In the genomic region with DNA sequence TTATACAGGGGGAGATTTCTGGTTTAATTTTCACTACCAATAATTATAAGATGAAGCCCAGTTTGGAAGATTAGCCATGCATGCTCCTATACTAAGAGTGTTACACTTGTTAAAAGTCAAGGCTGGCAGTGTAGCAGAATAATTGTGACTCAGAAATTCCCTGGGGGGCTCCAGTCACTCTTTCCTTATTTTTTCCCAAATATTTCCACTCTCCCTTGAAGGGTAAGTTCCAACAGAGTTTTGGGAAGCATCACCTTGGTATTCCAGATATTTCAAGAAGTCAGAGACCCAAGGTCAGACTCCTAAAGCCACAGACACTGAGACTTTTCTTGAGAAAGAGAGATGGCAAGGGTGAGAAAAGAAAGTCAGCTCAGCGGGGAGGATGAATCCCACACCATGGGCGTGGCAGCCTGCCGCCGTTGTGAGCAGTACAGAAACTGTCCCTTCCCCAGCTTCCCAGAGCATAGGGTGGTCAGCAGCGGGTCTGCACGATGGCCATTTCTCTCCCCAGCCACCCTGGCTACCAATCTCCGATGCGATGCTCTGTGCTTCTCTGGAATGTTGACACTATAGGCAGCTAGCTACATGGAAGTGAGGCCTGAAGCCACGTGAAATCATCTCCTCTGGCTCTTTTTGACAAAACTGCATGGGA, we compare ENCODE assay signal across 9 mouse cellular contexts. TPM values are rescaled to one million over a fixed set of nuclear protein-coding genes. Genes with fewer than 3 reads are reported as not detected.
DNase-seq lines count a peak whose midpoint lies in the region; ATAC-seq and TF ChIP-seq lines count a peak whose summit lies in the region.
"Had no signal": no experiment of that assay in that cellular context is flagged by ENCODE, and none has a peak within 500 bp of the region (broad histone marks: within the 10 kb centered on the region; RNA-seq: fewer than 3 reads in every experiment).

No protein-coding gene starts in this region.

- peak overlapping the region; percentile 77 for H3K27ac ChIP-seq in heart, embryonic 10.5 days
- no peak overlapping the region for H3K27ac ChIP-seq in neural tube, embryonic 12.5 days
- no peak overlapping the region for H3K27ac ChIP-seq in hindbrain, postnatal 0 days
- peak overlapping the region; percentile 63; the same call in 1 of the 2 replicates for H3K27ac ChIP-seq in stomach, embryonic 16.5 days (ENCODE audit: low read length)

- H3K36me3 ChIP-seq in heart, embryonic 10.5 days = no peaks in the 10 kb centered on the region
- H3K36me3 ChIP-seq in neural tube, embryonic 12.5 days = no peaks in the 10 kb centered on the region
- no peaks in the 10 kb centered on the region for H3K36me3 ChIP-seq in hindbrain, postnatal 0 days (ENCODE audit: insufficient read depth, low read length)
- no peaks in the 10 kb centered on the region for H3K36me3 ChIP-seq in stomach, embryonic 16.5 days (ENCODE audit: control insufficient read depth, insufficient read depth, low read length)

- no peaks in the 10 kb centered on the region for H3K9me3 ChIP-seq in heart, embryonic 10.5 days
- no peaks in the 10 kb centered on the region for H3K9me3 ChIP-seq in neural tube, embryonic 12.5 days
- H3K9me3 ChIP-seq in hindbrain, postnatal 0 days (ENCODE audit: low read length) = no peaks in the 10 kb centered on the region
- no peaks in the 10 kb centered on the region for H3K9me3 ChIP-seq in stomach, embryonic 16.5 days (replicated peaks; ENCODE audit: control insufficient read depth, low read length)

- WGBS in heart, embryonic 10.5 days = 5% methylated on average over 9 of the region's 9 CpGs
- 27% methylated on average over 9 of the region's 9 CpGs for WGBS in neural tube, embryonic 12.5 days
- 10% methylated on average over 9 of the region's 9 CpGs for WGBS in hindbrain, postnatal 0 days
- 14% methylated on average over 9 of the region's 9 CpGs for WGBS in stomach, embryonic 16.5 days

- H3K4me1 ChIP-seq in heart, embryonic 10.5 days = peaks cover 24% of the 10 kb centered on the region
- H3K4me1 ChIP-seq in neural tube, embryonic 12.5 days = peaks cover 8% of the 10 kb centered on the region; the same call in 1 of the 2 replicates
- no peaks in the 10 kb centered on the region for H3K4me1 ChIP-seq in hindbrain, postnatal 0 days (ENCODE audit: insufficient read depth, low read length)
- H3K4me1 ChIP-seq in stomach, embryonic 16.5 days (ENCODE audit: control insufficient read depth, insufficient read depth, low read length) = peaks cover 13% of the 10 kb centered on the region

- no peak for ATAC-seq in neural tube, embryonic 12.5 days (ENCODE audit: low FRiP score, low read depth)
- no peak for ATAC-seq in hindbrain, postnatal 0 days
- no peak for ATAC-seq in stomach, embryonic 16.5 days (ENCODE audit: insufficient read depth, low FRiP score)
- no peak for ATAC-seq in granulocyte monocyte progenitor cell, adult 5-6 weeks (replicated peaks; ENCODE audit: poor library complexity, severe bottlenecking)
- ATAC-seq: CD4-positive, CD25-positive, alpha-beta regulatory T cell, adult 4 months had no signal

- DNase-seq in heart, embryonic 10.5 days (ENCODE audit: low spot score) = no peak
- no peak for DNase-seq in heart, postnatal 4 days
- DNase-seq in neural tube, embryonic 10.5 days (ENCODE audit: extremely low spot score, low spot score) = no peak
- no peak for DNase-seq in hindbrain, postnatal 0 days (ENCODE audit: low spot score)
- DNase-seq in cerebellum, adult 8-10 months = no peak

- H3K4me3 ChIP-seq in heart, embryonic 10.5 days = peak overlapping the region; percentile 54
- H3K4me3 ChIP-seq in neural tube, embryonic 12.5 days = no peak overlapping the region
- H3K4me3 ChIP-seq in hindbrain, postnatal 0 days (ENCODE audit: low read length) = no peak overlapping the region
- no peak overlapping the region for H3K4me3 ChIP-seq in stomach, embryonic 16.5 days (replicated peaks; ENCODE audit: low read length)

- H3K9ac ChIP-seq in neural tube, embryonic 12.5 days = no peak overlapping the region
- H3K9ac ChIP-seq in hindbrain, postnatal 0 days (replicated peaks; ENCODE audit: low read length) = no peak overlapping the region
- H3K9ac ChIP-seq in stomach, embryonic 16.5 days (ENCODE audit: low read length) = no peak overlapping the region

- H3K4me2 ChIP-seq in neural tube, embryonic 12.5 days (replicated peaks) = 0 out of 2 replicates have a peak overlapping the region, but pooled peaks have one; percentile 36
- peak overlapping the region; percentile 52 for H3K4me2 ChIP-seq in hindbrain, postnatal 0 days (ENCODE audit: low read depth, low read length)
- peak overlapping the region; percentile 52; the same call in 1 of the 2 replicates for H3K4me2 ChIP-seq in stomach, embryonic 16.5 days (ENCODE audit: low read depth, low read length)

- no peaks in the 10 kb centered on the region for H3K27me3 ChIP-seq in heart, embryonic 10.5 days (ENCODE audit: insufficient read depth, poor library complexity, severe bottlenecking)
- no peaks in the 10 kb centered on the region for H3K27me3 ChIP-seq in neural tube, embryonic 12.5 days (replicated peaks)
- H3K27me3 ChIP-seq in hindbrain, postnatal 0 days (ENCODE audit: insufficient read depth, low read length) = no peaks in the 10 kb centered on the region
- H3K27me3 ChIP-seq in stomach, embryonic 16.5 days (ENCODE audit: control insufficient read depth, insufficient read depth, low read length) = no peaks in the 10 kb centered on the region

- no peak for TF ChIP-seq CTCF in hindbrain, postnatal 0 days (IDR thresholded peaks at IDR 0.05; ENCODE audit: low read depth)

RNA-seq across cellular contexts. Expression of a gene that starts 28.8 kb away (rescaled TPM):
- polyA plus RNA-seq in heart, embryonic 10.5 days (2016; fragmentation: Nextera tagmentation; extraction: Ambion mirVana) = 15.4 and 18.5 TPM in 2 replicates
- total RNA-seq in heart, postnatal 4 days (2021) = 10 to 100 TPM; 51.8 to 53.3 TPM
- polyA plus RNA-seq in neural tube, embryonic 12.5 days (2016; fragmentation: Nextera tagmentation; extraction: Ambion mirVana) = 8.1 and 9.1 TPM in 2 replicates
- total RNA-seq in hindbrain, postnatal 0 days (2014; rRNA removed) = 2.1 and 3.3 TPM in 2 replicates
- polyA plus RNA-seq in hindbrain, postnatal 0 days (2015; fragmentation: Nextera tagmentation; extraction: Ambion mirVana) = 5.1 and 5.9 TPM in 2 replicates
- polyA plus RNA-seq in stomach, embryonic 16.5 days (2015; fragmentation: Nextera tagmentation; extraction: Ambion mirVana) = 14.2 and 15.3 TPM in 2 replicates
- 0.26 TPM in 1 of 2 replicates, not detected in the other for total RNA-seq in granulocyte monocyte progenitor cell, adult 5-6 weeks (2014; fragmentation: Nextera tagmentation)
- total RNA-seq in granulocyte monocyte progenitor cell, adult 5-6 weeks (2017) = not detected in 2 replicates

Comparison
In these comparisons a context has a peak if more than half of its experiments do, and no peak if none do; other contexts are left out.
1. H3K27ac ChIP-seq: peak in heart, embryonic 10.5 days (single experiment) and stomach, embryonic 16.5 days (single experiment); none in neural tube, embryonic 12.5 days (single experiment) and hindbrain, postnatal 0 days (single experiment).
2. Peak in every context shown above with its lines, with median percentiles within 50 percentile points of each other: H3K4me2 ChIP-seq.